Mouse (Mus musculus): ENCODE data around the gene Amph.

Gene Amph

DNA sequence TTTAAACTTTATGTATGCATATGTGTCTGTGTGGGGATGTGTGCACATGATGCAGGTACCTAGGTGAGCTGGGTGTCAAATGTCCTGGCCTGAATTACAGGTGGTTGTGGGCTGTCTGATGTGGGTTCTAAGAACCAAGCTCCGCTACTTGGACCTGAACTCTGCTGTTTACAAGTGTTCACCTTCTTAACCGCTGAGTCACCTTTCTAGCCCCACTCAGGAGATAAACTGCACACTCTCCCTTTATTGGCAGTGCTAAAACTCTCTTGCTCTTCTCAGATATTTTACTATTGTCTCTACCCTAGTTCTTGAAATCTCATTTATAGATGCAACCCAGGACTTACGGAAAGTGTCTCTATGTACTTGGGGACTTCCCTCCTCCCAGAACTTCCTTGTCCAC, 199.5 kb downstream of the Amph start:
- no peak for DNase-seq

GRCm38 (mm10) chr13:19149574-19149973, 201.6 kb downstream of the Amph start:
- DNase-seq: no peak

DNA sequence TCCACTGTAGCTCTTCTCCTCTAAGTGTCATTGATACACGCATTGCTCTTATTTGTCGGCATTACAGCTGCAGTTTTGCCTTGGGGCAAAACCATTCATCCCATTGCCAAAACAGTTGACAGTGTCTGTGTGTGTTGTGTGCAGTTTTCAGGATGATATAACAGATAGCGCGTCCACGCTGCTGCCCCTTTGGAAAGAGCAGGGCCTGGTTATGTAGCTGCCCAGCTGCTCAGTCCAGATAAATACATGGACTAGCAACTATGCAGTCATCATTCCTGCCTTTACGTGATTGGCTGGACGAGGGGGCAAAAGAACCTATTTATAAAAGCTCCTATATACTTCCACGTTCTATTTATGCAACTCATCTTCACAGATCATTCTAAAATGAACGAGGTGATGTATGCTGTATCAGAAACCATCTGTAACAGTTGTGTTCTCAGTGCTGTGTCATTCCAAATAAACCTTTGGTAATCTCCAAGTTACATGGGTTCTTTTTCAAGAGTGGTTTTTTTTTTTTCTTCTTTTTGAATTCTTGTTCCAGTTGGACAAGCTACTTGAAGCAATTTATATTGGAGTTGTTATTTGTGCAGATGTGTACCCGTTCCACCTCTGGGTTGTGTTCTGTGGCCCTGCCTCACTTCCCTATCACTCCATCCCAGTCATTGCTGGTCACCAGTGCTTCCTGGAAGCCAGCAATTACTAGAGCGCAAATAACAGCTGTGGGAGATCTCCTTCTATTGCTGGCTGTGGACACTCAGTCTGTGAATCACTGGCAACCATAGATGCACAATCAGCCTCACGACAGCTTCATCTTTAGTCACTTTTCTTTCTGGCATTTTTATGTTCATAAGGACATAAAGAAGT, 202.7 kb downstream of the Amph start:
- DNase-seq: no peak

- no peak for DNase-seq
Observed at GRCm38 (mm10) chr13:19152126-19152525, 204.1 kb downstream of the Amph start.

DNA sequence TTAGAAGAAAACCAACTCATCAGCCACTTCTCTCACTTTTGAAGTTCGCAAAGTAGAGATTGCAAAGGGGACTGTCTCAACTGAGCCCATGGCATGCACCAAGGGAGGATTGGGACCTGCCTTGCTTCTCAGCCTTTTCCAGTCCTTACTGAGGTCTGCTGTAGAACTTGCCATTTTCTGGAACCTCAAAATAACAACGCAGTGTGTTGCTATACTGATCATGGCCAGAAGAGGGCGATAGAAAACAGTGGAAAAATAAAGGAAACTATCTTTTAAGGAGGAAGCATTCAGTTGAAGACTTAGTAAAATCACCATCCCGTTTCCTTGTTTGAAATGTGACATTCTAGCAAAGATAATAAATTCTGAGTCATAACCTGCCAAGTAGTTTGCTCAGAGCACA, 210.5 kb downstream of the Amph start:
- DNase-seq: peak; percentile 50 to 56

DNA sequence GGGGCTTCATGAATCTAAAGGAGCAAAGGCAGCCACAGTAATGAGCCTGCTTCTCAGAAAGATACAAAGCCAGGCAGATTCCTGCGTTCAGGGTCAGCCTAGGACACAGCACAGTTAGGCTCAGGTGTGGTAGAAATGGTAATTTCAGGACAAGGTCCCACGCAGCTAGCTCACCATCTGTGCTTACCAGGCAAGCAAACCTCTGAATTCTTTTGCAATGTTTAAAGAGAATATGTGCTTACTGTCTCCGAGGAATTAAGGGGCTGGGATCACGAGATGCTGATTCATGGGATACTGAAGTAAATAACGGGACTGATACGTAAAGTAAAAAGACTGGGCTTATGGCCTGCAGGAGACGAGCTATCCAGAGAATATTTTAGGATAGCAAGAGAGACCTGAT, 212.6 kb downstream of the Amph start:
- no peak for DNase-seq

GRCm38 (mm10) chr13:19161111-19161510, 213.1 kb downstream of the Amph start:
- DNase-seq: no peak

GRCm38 (mm10) chr13:19162120-19162519, 214.1 kb downstream of the Amph start:
- DNase-seq: no peak

DNA sequence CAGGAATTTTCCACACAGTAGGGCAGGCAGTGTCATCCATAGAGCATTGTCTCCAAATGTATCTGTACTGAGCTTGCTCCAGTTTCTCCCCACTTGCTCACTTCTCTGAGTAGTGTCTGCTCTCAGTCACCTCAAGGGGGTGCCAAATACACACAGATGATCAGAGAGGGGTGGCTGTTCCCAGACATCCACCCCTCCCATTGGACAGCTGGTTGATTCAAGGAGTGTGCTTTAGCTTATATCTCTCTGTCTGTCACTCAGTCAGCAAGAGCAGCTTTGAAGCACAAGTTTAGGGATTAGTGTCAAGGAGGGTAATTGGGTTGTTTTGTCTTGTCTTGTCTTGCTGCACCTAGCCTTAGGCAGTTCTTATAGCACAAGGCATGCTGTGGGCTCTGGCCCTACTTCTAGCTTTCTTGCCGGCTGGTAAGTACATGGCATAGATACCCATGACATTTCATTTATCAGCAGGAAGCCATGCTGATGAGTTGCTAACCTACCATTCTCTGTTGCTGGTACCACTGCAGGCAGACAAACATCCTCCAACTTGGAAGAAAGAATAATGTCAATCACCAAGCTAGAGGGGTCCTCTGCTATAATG, 229.8 kb downstream of the Amph start:
- DNase-seq: peak; percentile 31 to 55

- no peak for DNase-seq
Observed at GRCm38 (mm10) chr13:19178351-19178750, 230.3 kb downstream of the Amph start.

GRCm38 (mm10) chr13:19182259-19182658, 234.3 kb downstream of the Amph start:
- no peak for DNase-seq

DNA sequence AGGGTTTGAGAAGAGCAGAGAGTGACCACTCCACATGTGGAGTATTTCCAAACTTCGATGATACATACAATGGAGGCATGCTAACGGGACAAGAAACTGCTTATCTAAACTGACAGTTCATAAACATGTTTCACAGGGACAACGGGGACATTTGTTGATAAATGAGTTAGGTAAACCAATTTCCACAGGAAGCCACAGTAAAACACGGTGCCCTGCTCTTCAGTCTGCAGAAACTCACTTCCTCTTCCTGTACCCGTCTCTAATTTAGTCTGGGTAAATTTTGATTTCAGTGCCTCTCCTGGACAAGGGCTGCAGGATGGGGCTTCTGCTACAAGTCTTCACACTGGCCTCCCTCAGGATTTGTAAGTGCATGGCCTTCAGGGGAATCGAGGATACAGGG, 242.0 kb downstream of the Amph start:
- DNase-seq: no peak

DNA sequence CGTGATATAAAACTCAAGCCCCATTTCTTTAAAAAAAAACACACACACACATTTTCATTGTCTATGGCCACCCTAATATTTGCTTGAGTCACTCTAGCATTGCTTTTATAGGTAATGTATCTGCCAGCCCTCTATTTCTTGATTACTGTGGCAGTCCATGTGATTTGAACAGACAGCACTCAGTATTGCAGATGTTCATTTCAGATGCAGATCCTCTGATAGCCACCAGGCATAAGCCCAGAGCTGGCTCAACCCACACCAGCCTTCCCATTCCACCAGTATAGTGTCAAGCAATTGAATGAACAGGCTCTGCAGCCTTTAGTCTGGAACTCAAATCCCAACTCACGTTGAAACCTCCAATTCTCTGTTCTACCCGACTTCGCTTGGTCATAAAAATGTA, 246.8 kb downstream of the Amph start:
- no peak for DNase-seq

- DNase-seq: no peak
Observed at GRCm38 (mm10) chr13:19195456-19195855, 247.5 kb downstream of the Amph start.

Data from kidney, postnatal 4 days (tissue).